13 mouse cellular contexts compared by ENCODE assay signal in the genomic region with DNA sequence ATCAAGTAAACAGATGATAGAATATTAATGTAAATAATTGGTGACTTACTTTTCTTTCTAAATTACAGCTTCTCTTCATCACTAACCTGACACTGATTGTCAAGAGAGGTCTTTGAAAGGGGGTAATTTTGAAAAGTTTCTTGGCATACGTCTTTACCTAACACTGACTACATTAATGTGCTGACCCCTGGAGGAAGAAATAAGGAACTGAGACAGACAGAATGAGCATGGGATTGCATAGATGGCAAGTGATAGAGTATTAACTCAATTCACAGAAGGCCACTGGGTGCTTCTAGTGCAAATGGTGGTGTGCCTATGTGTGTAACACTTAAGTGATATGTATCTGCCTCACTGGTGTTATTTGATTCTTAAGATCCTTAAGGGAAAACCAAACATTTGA.
DNase-seq lines count a peak whose midpoint lies in the region; ATAC-seq and TF ChIP-seq lines count a peak whose summit lies in the region.
"Had no signal": no experiment of that assay in that cellular context is flagged by ENCODE, and none has a peak within 500 bp of the region (broad histone marks: within the 10 kb centered on the region; RNA-seq: fewer than 3 reads in every experiment).

No protein-coding gene starts in this region.

- no peaks in the 10 kb centered on the region for H3K9me3 ChIP-seq in hindbrain, postnatal 0 days (ENCODE audit: low read length)
- H3K9me3 ChIP-seq in hindbrain, embryonic 16.5 days (ENCODE audit: control insufficient read depth, low read length): no peaks in the 10 kb centered on the region
- H3K9me3 ChIP-seq in midbrain, postnatal 0 days (ENCODE audit: low read length): no peaks in the 10 kb centered on the region
- H3K9me3 ChIP-seq: liver, embryonic 15.5 days had no signal

- TF ChIP-seq POLR2A in brain, embryonic 14.5 days (IDR thresholded peaks at IDR 0.05; ENCODE audit: borderline replicate concordance, extremely low read depth, insufficient read depth, insufficient read length, poor library complexity, severe bottlenecking): no peak

- H3K4me2 ChIP-seq in hindbrain, postnatal 0 days (ENCODE audit: low read depth, low read length): no peak overlapping the region
- H3K4me2 ChIP-seq in hindbrain, embryonic 16.5 days (ENCODE audit: low read length): no peak overlapping the region
- no peak overlapping the region for H3K4me2 ChIP-seq in midbrain, postnatal 0 days (ENCODE audit: low read depth, low read length, poor library complexity, severe bottlenecking)
- H3K4me2 ChIP-seq: liver, embryonic 15.5 days had no signal

- no peak overlapping the region for H3K9ac ChIP-seq in hindbrain, postnatal 0 days (replicated peaks; ENCODE audit: low read length)
- no peak overlapping the region for H3K9ac ChIP-seq in hindbrain, embryonic 16.5 days (ENCODE audit: low read depth, low read length)
- H3K9ac ChIP-seq in midbrain, postnatal 0 days (replicated peaks; ENCODE audit: low read length, poor library complexity, severe bottlenecking): no peak overlapping the region
- H3K9ac ChIP-seq: liver, embryonic 15.5 days had no signal

- no peaks in the 10 kb centered on the region for H3K27me3 ChIP-seq in hindbrain, postnatal 0 days (ENCODE audit: insufficient read depth, low read length)
- no peaks in the 10 kb centered on the region for H3K27me3 ChIP-seq in hindbrain, embryonic 16.5 days (replicated peaks; ENCODE audit: control insufficient read depth, insufficient read depth, low read length)
- H3K27me3 ChIP-seq in midbrain, postnatal 0 days (ENCODE audit: insufficient read depth, low read length): no peaks in the 10 kb centered on the region
- H3K27me3 ChIP-seq: liver, embryonic 15.5 days had no signal

- H3K27ac ChIP-seq in hindbrain, postnatal 0 days: no peak overlapping the region
- no peak overlapping the region for H3K27ac ChIP-seq in hindbrain, embryonic 16.5 days (ENCODE audit: low read depth, low read length)
- H3K27ac ChIP-seq in midbrain, postnatal 0 days (ENCODE audit: low read depth, low read length): no peak overlapping the region
- H3K27ac ChIP-seq: liver, embryonic 15.5 days had no signal

- no peaks in the 10 kb centered on the region for H3K36me3 ChIP-seq in hindbrain, postnatal 0 days (ENCODE audit: insufficient read depth, low read length)
- no peaks in the 10 kb centered on the region for H3K36me3 ChIP-seq in hindbrain, embryonic 16.5 days (ENCODE audit: control insufficient read depth, insufficient read depth, low read length)
- H3K36me3 ChIP-seq in midbrain, postnatal 0 days (ENCODE audit: insufficient read depth, low read length): no peaks in the 10 kb centered on the region
- H3K36me3 ChIP-seq: liver, embryonic 15.5 days had no signal

- no peaks in the 10 kb centered on the region; the same call in 1 of the 2 replicates for H3K4me1 ChIP-seq in hindbrain, postnatal 0 days (ENCODE audit: insufficient read depth, low read length)
- no peaks in the 10 kb centered on the region for H3K4me1 ChIP-seq in hindbrain, embryonic 16.5 days (ENCODE audit: control insufficient read depth, insufficient read depth, low read depth, low read length)
- H3K4me1 ChIP-seq in midbrain, postnatal 0 days (ENCODE audit: insufficient read depth, low read length): no peaks in the 10 kb centered on the region
- H3K4me1 ChIP-seq: liver, embryonic 15.5 days had no signal

- 25% methylated on average over 1 of the region's 1 CpGs for whole genome bisulfite sequencing in hindbrain, postnatal 0 days
- 21% methylated on average over 1 of the region's 1 CpGs for WGBS in hindbrain, embryonic 16.5 days
- WGBS in midbrain, postnatal 0 days: 24% methylated on average over 1 of the region's 1 CpGs

- TF ChIP-seq CTCF in hindbrain, postnatal 0 days (IDR thresholded peaks at IDR 0.05; ENCODE audit: low read depth): peak; percentile 65
- peak; percentile 20; the same call in 1 of the 2 replicates for TF ChIP-seq CTCF in brain, embryonic 14.5 days (IDR thresholded peaks at IDR 0.05; ENCODE audit: borderline replicate concordance, extremely low read depth, insufficient read depth, insufficient read length)
- TF ChIP-seq CTCF in midbrain, postnatal 0 days (IDR thresholded peaks at IDR 0.05): peak; percentile 70

- no peak overlapping the region for H3K4me3 ChIP-seq in hindbrain, postnatal 0 days (ENCODE audit: low read length)
- no peak overlapping the region for H3K4me3 ChIP-seq in hindbrain, embryonic 16.5 days (ENCODE audit: low read length)
- H3K4me3 ChIP-seq in midbrain, postnatal 0 days (ENCODE audit: low read depth, low read length): no peak overlapping the region
- H3K4me3 ChIP-seq: liver, embryonic 15.5 days had no signal

- peak; percentile 29 for DNase-seq in hindbrain, postnatal 0 days (ENCODE audit: low spot score)
- DNase-seq in lung, postnatal 36 days: peak; percentile 8
- DNase-seq in lung, postnatal 10 days: no peak
- DNase-seq in brain, embryonic 14.5 days (ENCODE audit: low read depth): peak; percentile 59
- DNase-seq in midbrain, postnatal 0 days (ENCODE audit: low spot score): peak; percentile 24
- DNase-seq: cerebellum, postnatal 25 days; gastrocnemius, postnatal 36 days; heart, postnatal 14 days had no signal

- no peak for ATAC-seq in hindbrain, postnatal 0 days
- ATAC-seq in hindbrain, embryonic 16.5 days: no peak
- ATAC-seq in midbrain, postnatal 0 days (ENCODE audit: low FRiP score): no peak
- ATAC-seq in activated CD4-positive, CD25-positive, alpha-beta regulatory T cell, adult 4 months: no peak
- ATAC-seq in granulocyte monocyte progenitor cell, adult 5-6 weeks (replicated peaks; ENCODE audit: poor library complexity, severe bottlenecking): no peak; the same call in 1 of the 2 replicates
- ATAC-seq: inflammation-experienced regulatory T-cells, adult 6 months had no signal

Comparison
In these comparisons a context has a peak if more than half of its experiments do, and no peak if none do; other contexts are left out.
1. CTCF ChIP-seq: peak in every context shown above with its lines; median percentile 70 in midbrain, postnatal 0 days; 65 in hindbrain, postnatal 0 days; 20 in brain, embryonic 14.5 days.